Mouse (Mus musculus): ENCODE measurements around the gene Fbln1.

The Fbln1 gene

DNA sequence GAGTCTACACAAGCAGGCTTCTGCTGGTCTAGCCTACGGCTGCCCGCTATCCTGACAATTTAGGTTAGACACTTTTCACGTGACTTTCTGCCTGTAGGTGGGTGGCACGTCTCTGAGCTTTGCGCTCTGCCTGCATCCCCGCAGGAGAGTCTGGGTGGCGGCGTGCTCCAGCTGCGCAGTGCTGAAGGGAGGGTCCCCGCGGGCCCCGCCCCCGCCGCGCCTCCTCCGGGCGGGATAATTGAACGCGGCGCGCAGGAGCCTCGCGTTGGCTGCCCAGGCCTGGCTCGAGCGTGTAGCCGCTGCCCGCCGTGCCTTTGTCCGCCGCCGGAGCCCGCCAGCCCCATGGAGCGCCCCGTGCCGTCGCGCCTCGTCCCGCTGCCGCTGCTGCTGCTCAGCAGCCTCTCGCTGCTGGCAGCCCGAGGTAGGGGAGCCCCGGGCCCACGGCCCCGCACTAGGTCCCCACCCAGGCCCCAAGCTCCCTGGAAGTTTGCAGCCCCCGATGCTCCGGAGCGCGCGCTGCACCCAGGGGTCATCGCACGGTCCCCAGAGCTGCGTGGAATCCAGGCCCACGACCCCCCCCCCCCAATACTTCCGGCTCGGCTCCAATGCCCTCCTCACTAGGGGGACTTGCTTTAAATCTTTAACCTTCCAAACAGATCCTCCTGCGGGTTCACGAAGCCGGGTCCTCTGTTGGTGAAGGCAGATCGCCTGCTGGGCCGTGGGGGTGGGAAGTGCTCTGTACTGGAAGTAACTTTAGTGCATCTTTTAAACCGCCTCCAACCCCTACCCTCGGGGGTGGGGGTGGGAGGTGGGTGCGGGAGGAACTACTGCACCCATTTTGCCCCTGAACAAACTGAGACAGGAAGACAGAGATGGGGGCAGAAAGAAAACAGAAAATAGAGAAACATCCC, at the start of gene Fbln1:
Gene Fbln1 (plus strand): TSS at position 158 of the 911 bp plus-strand sequence.
- DNase-seq (ENCODE audit: low read depth, low spot score): peak; percentile 62

- no peak for DNase-seq (ENCODE audit: low read depth, low spot score)
Observed at GRCm38 (mm10) chr15:85156198-85156597, 49.6 kb upstream of the Fbln1 start.

DNA sequence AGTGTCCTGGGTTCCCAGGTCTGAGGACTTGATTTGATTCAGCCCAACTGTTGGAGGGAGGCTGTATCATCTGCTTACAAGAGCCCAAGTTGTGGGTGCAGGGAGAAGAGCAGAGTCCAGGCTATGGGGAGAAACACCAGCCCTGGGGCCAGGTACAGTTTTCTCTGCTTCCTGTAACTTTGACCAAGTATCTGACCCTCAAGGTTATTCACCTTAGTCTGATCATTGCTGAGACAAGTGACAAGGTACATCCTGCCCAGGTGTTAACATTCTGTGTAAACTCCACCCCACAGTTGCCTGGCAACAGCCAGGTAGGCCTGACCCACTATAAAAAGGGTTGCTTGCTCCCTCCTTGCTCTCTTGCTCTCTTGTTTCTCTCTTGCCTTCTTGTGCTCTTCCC, 44.3 kb upstream of the Fbln1 start:
- no peak for DNase-seq (ENCODE audit: low read depth, low spot score)

- DNase-seq (ENCODE audit: low read depth, low spot score): peak; percentile 31
Observed at GRCm38 (mm10) chr15:85162693-85163663, 42.8 kb upstream of the Fbln1 start.

- DNase-seq (ENCODE audit: low read depth, low spot score): peak; percentile 24
Observed at GRCm38 (mm10) chr15:85166433-85166933, 39.3 kb upstream of the Fbln1 start.

GRCm38 (mm10) chr15:85167086-85167679, 38.6 kb upstream of the Fbln1 start:
- no peak for DNase-seq (ENCODE audit: low read depth, low spot score)

GRCm38 (mm10) chr15:85172054-85172453, 33.7 kb upstream of the Fbln1 start:
- DNase-seq (ENCODE audit: low read depth, low spot score): peak; percentile 38

DNA sequence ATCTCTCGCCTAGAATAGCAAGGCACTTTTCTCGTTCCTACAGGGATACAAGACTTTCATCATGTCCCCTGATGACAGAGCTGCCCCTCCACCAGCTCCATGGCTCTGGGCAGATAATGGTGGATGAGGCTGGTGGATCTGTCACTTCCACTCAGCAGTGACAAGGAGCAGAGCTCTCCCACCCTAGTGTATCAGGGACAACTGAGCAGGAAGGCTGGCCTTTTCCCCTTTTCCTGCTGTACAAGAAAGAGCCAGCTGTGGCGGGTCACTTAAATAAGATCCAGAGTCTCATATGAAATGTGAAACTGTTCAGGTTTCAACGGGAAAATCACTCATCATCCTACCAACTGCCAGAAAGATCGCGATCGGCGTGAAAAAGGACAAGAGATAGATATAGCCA, 32.3 kb upstream of the Fbln1 start:
- DNase-seq (ENCODE audit: low read depth, low spot score): no peak

GRCm38 (mm10) chr15:85174060-85174459, 31.7 kb upstream of the Fbln1 start:
- DNase-seq (ENCODE audit: low read depth, low spot score): no peak

GRCm38 (mm10) chr15:85177576-85177975, 28.2 kb upstream of the Fbln1 start:
- DNase-seq (ENCODE audit: low read depth, low spot score): peak; percentile 87

- no peak for DNase-seq (ENCODE audit: low read depth, low spot score)
Observed at GRCm38 (mm10) chr15:85178172-85178571, 27.6 kb upstream of the Fbln1 start.

DNA sequence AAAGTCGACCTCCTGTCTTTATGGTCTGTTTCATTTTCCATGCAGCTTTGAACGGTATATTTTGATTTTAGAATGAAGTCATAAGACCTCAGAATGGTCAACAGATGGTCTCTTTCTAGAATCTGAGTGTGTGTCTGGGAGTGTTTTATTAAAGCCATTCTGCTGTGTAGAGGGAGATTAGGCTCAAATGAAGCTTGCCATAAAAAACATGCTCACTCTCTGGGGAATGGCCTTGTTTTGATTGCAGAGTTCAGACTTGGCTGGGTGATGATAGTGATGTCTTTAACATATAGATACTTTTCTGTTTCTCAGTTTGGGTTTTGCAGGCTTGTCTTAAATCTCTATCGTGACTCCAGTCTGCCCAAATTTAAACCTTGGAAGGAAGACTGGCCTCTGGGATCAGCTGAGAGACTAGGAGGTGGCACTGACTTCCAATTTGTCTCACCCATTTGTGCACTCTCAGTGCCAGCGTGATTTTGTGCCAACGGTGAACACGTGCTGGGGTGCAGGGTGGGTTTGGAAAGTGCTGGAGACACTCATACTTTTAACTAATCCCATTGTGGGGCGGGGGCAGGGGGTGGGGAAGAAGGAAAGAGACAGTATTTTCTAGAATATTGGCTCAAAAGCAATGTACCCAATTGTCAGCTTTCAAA, 26.1 kb upstream of the Fbln1 start:
- DNase-seq (ENCODE audit: low read depth, low spot score): no peak

DNA sequence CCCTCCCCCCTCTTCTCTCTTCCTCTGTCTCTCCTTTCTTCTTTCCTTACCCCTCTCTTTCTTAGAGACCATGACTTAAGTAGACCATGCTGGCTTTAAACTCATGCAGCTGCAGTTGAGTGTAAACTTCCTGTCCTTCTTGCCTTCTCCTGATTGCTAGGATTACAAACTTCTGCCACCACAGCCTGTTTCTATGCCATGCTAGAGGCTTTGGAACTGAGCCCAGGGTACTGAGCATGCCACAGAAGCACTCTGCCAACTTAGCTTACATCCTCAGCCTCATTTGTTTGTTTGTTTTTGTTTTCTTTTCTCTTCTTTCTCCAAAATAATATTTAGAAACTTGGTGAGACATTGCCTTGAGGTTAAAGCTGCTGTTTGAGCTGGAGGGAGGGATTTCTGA, 25.4 kb upstream of the Fbln1 start:
- no peak for DNase-seq (ENCODE audit: low read depth, low spot score)

- DNase-seq (ENCODE audit: low read depth, low spot score): no peak
Observed at GRCm38 (mm10) chr15:85182063-85182462, 23.7 kb upstream of the Fbln1 start.

GRCm38 (mm10) chr15:85186916-85187315, 18.8 kb upstream of the Fbln1 start:
- peak; percentile 41 for DNase-seq (ENCODE audit: low read depth, low spot score)

DNA sequence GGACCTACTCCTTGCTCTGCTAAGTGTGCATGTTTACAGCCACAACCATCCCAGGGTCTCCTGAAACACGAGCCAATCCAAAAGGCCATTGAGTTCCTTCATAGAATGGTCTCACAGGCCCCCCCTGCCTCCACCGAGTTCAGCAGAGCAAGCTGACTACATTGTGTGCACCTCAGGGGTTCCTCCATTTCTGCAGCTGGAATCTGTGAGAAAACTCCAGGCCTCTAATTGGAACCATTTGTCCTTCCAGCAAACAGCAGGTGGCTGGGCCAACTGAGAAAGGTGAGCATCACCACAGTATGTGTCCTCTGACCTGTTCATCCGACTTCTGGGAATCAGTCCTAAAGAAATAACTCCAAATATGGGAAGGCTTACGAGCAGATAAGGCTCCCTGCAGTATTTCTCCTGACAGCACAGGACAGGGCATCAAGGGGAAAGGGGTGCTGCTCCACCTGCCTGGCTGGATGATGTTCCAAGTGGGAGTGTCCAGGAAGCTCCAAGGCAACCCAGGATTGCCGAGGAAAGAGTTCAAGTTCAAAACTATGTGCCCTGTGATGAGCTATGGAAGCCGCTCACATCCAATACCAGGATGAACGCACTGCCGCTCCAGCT, 17.5 kb upstream of the Fbln1 start:
- DNase-seq (ENCODE audit: low read depth, low spot score): no peak

GRCm38 (mm10) chr15:85200446-85201289, 5.1 kb upstream of the Fbln1 start:
- peak; percentile 44 for DNase-seq (ENCODE audit: low read depth, low spot score)

GRCm38 (mm10) chr15:85202199-85202598, 3.5 kb upstream of the Fbln1 start:
- no peak for DNase-seq (ENCODE audit: low read depth, low spot score)

GRCm38 (mm10) chr15:85202787-85203186, 3.0 kb upstream of the Fbln1 start:
- peak; percentile 80 for DNase-seq (ENCODE audit: low read depth, low spot score)

- DNase-seq (ENCODE audit: low read depth, low spot score): no peak
Observed at GRCm38 (mm10) chr15:85204383-85204782, 1.4 kb upstream of the Fbln1 start.

Data from 3T3-L1 (cell line).